Mouse (Mus musculus) Patski (cell line): Measurements from ENCODE around the gene Asb16. TPM values are rescaled to one million over a fixed set of nuclear protein-coding genes. Genes with fewer than 3 reads are reported as not detected.

ENCODE experiments used
- ATAC-seq: fragments of 100-300 bp; one replicate; pipeline ENCODE4 v1.8.0; 2021
- CTCF ChIA-PET: fragments of 350-600 bp; sonication (Branson Sonifier 250); formaldehyde crosslinking; loops from one replicate; lab custom pipeline; 2022; ENCODE audit warnings: inconsistent platforms; lab: Charles Lee
- POLR2A ChIA-PET: fragments of 350-600 bp; sonication (Branson Sonifier 250); formaldehyde crosslinking; loops from one replicate; lab custom pipeline; 2022; ENCODE audit warnings: antibody characterized with exemption, inconsistent platforms; lab: Charles Lee
- DNase-seq: peaks from one replicate; pipeline ENCODE4 v3.0.0-alpha.2; 2011; ENCODE audit warnings: low read depth, low spot score
- H3K27me3 ChIP-seq: fragments of 371-371 bp; one replicate; pipeline ENCODE4 v1.5.1; 2021
- CTCF ChIP-seq: fragments of 100-300 bp; IDR thresholded peaks from one replicate; pipeline ENCODE4 v1.5.1; 2021
- in situ Hi-C: fragments of 300-500 bp; cut with MboI; formaldehyde crosslinking; loops from 3 replicates; pipeline ENCODE4 v1.11.1; 2018; ENCODE audit warnings: low pct_unique_long_range_greater_than_20kb, mixed read lengths
- polyA plus RNA-seq: library from polyadenylated mRNA; unstranded; gene quantifications from one replicate; pipeline ENCODE4 v1.2.3, GENCODE M21; 2021

Asb16 gene
- polyA plus RNA-seq, 1 experiment from 2014 or later: 0.28 TPM

GRCm38 (mm10) chr11:102305359-102305758, 36.8 kb downstream of the Asb16 start:
- ATAC-seq (no peak), DNase-seq (no peak)
- H3K27me3 ChIP-seq: no peaks in the 10 kb centered on the region
- ChIA-PET CTCF (interaction anchor here (5.6 kb wide), 1 partner anchor 105 kb away, joined by 46 read pairs; the partner anchor contains the start of gene Slc25a39), POLR2A (no interaction called here)
- in situ Hi-C loops: loop anchor here (10.0 kb wide), 1 partner anchor 109 kb away; no protein-coding TSS in a partner anchor
- TF ChIP-seq CTCF: no peak

GRCm38 (mm10) chr11:102308104-102308503, 39.6 kb downstream of the Asb16 start:
- no peaks in the 10 kb centered on the region for H3K27me3 ChIP-seq
- ATAC-seq: no peak
- no peak for TF ChIP-seq CTCF
- ChIA-PET POLR2A (interaction anchor here (0.8 to 4.1 kb wide), 4 partner anchors 10 to 122 kb away, joined by 4 to 26 read pairs (median 5); partner anchors contain the start of genes Grn and Ubtf), CTCF (interaction anchor here (1.2 to 5.6 kb wide), 8 partner anchors 8 to 127 kb away, joined by 3 to 46 read pairs (median 6); partner anchors contain the start of genes BC030867, Grn and Slc25a39)
- in situ Hi-C loops: loop anchor here (10.0 kb wide), 1 partner anchor 107 kb away; no protein-coding TSS in a partner anchor
- no peak for DNase-seq

DNA sequence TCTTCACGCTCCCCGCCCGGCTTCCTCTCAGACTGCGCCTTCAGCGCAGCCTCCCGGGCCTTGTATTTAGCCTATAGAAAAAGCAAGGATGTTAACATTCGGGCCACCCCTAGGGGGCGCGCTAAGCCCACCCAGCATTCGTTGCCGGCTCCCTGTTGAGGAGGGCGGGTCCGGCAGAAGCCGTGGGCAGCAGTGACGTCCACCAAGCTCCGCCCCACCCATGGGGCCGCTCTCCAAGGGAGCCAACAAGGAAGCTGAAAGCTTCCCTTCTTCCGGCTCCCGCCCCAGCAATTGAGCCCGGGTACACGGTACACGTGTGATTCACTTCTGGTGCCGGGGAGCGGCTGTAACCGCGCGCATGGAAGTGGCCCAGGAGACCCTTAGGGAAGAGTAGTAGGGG, 40.4 kb downstream of the Asb16 start:
- peak; percentile 80 for ATAC-seq
- TF ChIP-seq CTCF: no peak
- ChIA-PET POLR2A (interaction anchor here (0.8 to 4.1 kb wide), 4 partner anchors 10 to 122 kb away, joined by 4 to 26 read pairs (median 6); partner anchors contain the start of genes Grn and Ubtf), CTCF (interaction anchor here (0.9 to 5.6 kb wide), 12 partner anchors 9 to 128 kb away, joined by 3 to 46 read pairs (median 5); partner anchors contain the start of genes BC030867, Grn and Slc25a39)
- peak; percentile 81 for DNase-seq
- in situ Hi-C loops: loop anchor here (10.0 kb wide), 1 partner anchor 106 kb away; no protein-coding TSS in a partner anchor
- no peaks in the 10 kb centered on the region for H3K27me3 ChIP-seq

- no peak for ATAC-seq
- CTCF ChIA-PET: interaction anchor here (1.2 to 5.6 kb wide), 5 partner anchors 10 to 127 kb away, joined by 3 to 46 read pairs (median 5); partner anchors contain the start of gene Slc25a39
Measured at GRCm38 (mm10) chr11:102309821-102310617, 41.5 kb downstream of the Asb16 start.

DNA sequence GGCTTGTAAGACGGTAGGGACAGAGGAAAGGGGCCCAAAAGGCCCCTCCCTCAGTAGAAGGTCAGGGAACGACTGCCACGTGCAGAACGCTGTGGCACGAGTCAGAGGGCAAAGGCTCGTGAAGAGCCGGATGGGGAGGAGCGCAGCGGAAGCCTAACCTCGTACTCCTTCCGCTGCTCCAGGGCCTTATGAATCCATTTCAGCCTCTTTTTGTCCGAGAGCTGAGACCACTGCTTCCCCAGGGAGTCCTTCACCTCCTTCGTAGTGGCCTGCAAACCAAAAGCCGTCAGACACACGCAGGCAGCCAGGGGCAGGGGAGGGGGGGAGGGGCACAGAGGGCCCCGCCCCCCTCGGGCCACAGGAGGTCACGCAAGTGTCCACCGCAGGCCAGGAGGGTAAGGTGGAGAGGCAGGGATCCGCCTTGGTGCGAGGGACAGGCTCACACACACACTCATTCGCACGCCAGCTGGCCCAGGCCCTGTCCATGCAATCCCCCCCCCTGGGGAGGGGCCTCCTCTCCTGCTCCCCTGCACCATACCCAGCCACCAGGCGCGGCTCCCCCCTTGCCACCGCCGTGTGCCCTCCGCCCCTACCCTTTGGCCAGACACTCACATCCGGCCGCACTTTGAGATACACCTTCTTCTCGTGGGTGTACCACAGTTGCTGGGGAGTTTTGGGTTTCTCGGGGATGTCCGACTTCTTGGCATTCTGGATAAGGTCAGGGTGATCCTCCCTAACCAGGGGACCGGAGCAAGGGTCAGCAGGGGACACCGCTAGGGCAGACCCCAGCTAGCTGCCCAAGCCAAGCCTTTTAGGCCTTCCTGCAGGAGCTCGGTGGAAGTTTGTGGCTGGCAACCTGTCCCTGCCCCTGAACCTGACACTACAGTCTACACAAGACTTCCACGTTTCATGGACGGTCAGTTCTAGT, 42.5 kb downstream of the Asb16 start:
- no peak for TF ChIP-seq CTCF
- H3K27me3 ChIP-seq: no peaks in the 10 kb centered on the region
- in situ Hi-C loops: no loop called here
- no peak for DNase-seq
- no peak for ATAC-seq
- CTCF ChIA-PET: interaction anchor here (5.6 kb wide), 1 partner anchor 99 kb away, joined by 46 read pairs; the partner anchor contains the start of gene Slc25a39
- POLR2A ChIA-PET: interaction anchor here (0.6 to 4.1 kb wide), 3 partner anchors 8 to 95 kb away, joined by 3 to 26 read pairs (median 4); partner anchors contain the start of gene Ubtf

More at GRCm38 (mm10) chr11:102309821-102310617, 41.5 kb downstream of the Asb16 start:
- no peaks in the 10 kb centered on the region for H3K27me3 ChIP-seq
- in situ Hi-C loops: loop anchor here (10.0 kb wide), 1 partner anchor 105 kb away; no protein-coding TSS in a partner anchor
- no peak for TF ChIP-seq CTCF
- no peak for DNase-seq
- POLR2A ChIA-PET: interaction anchor here (0.6 to 4.1 kb wide), 3 partner anchors 9 to 96 kb away, joined by 3 to 26 read pairs (median 4); partner anchors contain the start of gene Ubtf

GRCm38 (mm10) chr11:102311966-102312365, 43.4 kb downstream of the Asb16 start:
- no peak for DNase-seq
- POLR2A ChIA-PET: no interaction called here
- no peak for TF ChIP-seq CTCF
- no peaks in the 10 kb centered on the region for H3K27me3 ChIP-seq
- CTCF ChIA-PET: no interaction called here
- in situ Hi-C loops: no loop called here
- no peak for ATAC-seq

DNA sequence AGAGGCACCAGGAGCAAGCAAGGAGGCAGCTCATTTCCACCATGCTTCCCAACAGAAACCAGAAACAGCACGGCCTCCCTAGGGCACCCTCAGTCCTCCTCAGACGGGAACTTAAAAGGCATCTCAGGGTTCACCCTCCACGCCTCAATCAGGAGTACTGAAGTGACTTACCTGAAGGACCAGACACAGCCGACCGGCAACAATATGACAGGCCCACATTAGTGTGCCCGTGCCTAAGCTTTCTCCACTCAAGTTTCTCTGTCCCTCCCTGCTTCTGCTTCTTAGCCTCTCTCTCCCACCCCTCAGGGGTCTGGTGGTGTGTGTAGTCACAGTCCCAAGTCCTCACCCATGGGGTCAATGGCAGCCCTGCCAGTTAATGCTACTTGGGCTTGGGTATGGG, 44.0 kb downstream of the Asb16 start:
- CTCF ChIA-PET: interaction anchor here (1.0 to 1.4 kb wide), 2 partner anchors 11 to 99 kb away, joined by 3 read pairs; no protein-coding TSS in a partner anchor
- in situ Hi-C loops: no loop called here
- no peak for TF ChIP-seq CTCF
- no peaks in the 10 kb centered on the region for H3K27me3 ChIP-seq
- DNase-seq: no peak
- POLR2A ChIA-PET: interaction anchor here (1.1 kb wide), 1 partner anchor 97 kb away, joined by 3 read pairs; no protein-coding TSS in a partner anchor
- ATAC-seq: no peak

DNA sequence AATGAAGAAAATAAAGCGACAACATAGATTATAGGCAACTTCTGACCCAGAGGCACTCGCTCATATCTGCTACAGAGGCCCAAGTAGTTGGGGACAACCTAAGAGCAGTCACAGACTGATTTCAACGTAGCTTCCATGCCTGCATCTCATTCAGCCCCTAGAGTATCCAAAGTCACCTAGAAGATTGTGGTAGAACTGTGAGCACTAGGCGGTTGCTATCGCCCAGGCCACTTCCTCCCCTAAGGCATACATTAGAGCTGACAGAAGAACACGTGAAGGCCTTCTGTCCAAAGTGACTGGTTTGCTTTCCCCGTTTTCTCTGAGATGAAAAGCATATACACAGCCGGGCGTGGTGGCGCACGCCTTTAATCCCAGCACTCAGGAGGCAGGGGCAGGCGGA, 45.8 kb downstream of the Asb16 start:
- ChIA-PET CTCF (interaction anchor here (1.5 to 2.7 kb wide), 2 partner anchors 98 to 116 kb away, joined by 5 to 11 read pairs; partner anchors contain the start of gene Grn), POLR2A (interaction anchor here (0.6 to 0.7 kb wide), 2 partner anchors 95 to 960 kb away, joined by 3 read pairs; no protein-coding TSS in a partner anchor)
- H3K27me3 ChIP-seq: no peaks in the 10 kb centered on the region
- ATAC-seq: no peak
- in situ Hi-C loops: no loop called here
- no peak for DNase-seq
- TF ChIP-seq CTCF: no peak
